Mouse (Mus musculus): ENCODE results near the gene Cxcl12.

- TF ChIP-seq POLR2A (IDR thresholded peaks at IDR 0.05; ENCODE audit: insufficient read depth, low read depth, low read length) (no peak), CTCF (IDR thresholded peaks at IDR 0.05; ENCODE audit: insufficient read depth, low read depth, low read length) (no peak)
Observed at GRCm38 (mm10) chr6:117172358-117172757, 4.0 kb downstream of the Cxcl12 start.
